Mouse (Mus musculus) frontal cortex, postnatal 25 days (tissue): ENCODE measurements at regions not wholly inside any gene's neighbourhood (a gene's known extent, or its start where the extent isn't known, plus 50 kb on each side); places are given as distances from the start of the nearest gene placed in this dataset.

ENCODE experiments used
- DNase-seq, 2 experiments: peaks; one replicate each; pipeline ENCODE4 v3.0.0; 2022; ENCODE audit warnings: low spot score in 2 of 2

- DNase-seq, result no peak
Measured at GRCm38 (mm10) chr14:76868831-76869230, 167.7 kb upstream of the Ccdc122 start.

- DNase-seq, result no peak
Measured at GRCm38 (mm10) chr14:76868131-76868530, 168.4 kb upstream of the Ccdc122 start.

- DNase-seq, result no peak
Measured at GRCm38 (mm10) chr14:76864664-76865063, 171.9 kb upstream of the Ccdc122 start.

GRCm38 (mm10) chr14:76863035-76863706, 173.4 kb upstream of the Ccdc122 start:
- DNase-seq, result no peak

- no peak for DNase-seq
Measured at GRCm38 (mm10) chr14:76858396-76858795, 178.2 kb upstream of the Ccdc122 start.

GRCm38 (mm10) chr14:76857196-76857773, 179.3 kb upstream of the Ccdc122 start:
- no peak for DNase-seq

GRCm38 (mm10) chr14:76856591-76856990, 180.0 kb upstream of the Ccdc122 start:
- DNase-seq, result no peak

GRCm38 (mm10) chr14:76854965-76855364, 181.6 kb upstream of the Ccdc122 start:
- DNase-seq, result no peak

- no peak for DNase-seq
Measured at GRCm38 (mm10) chr14:76851473-76852214, 184.9 kb upstream of the Ccdc122 start.

GRCm38 (mm10) chr14:76850641-76851040, 185.9 kb upstream of the Ccdc122 start:
- no peak for DNase-seq

GRCm38 (mm10) chr14:76850051-76850450, 186.5 kb upstream of the Ccdc122 start:
- DNase-seq, result no peak

- no peak for DNase-seq
Measured at GRCm38 (mm10) chr14:76849636-76850035, 186.9 kb upstream of the Ccdc122 start.

- no peak for DNase-seq
Measured at GRCm38 (mm10) chr14:76849071-76849470, 187.5 kb upstream of the Ccdc122 start.

GRCm38 (mm10) chr14:76845706-76846105, 190.9 kb upstream of the Ccdc122 start:
- DNase-seq, result no peak

- no peak for DNase-seq
Measured at GRCm38 (mm10) chr14:76844717-76845116, 191.9 kb upstream of the Ccdc122 start.

- no peak for DNase-seq
Measured at GRCm38 (mm10) chr14:76837583-76838220, 198.9 kb upstream of the Ccdc122 start.

- DNase-seq, result no peak
Measured at GRCm38 (mm10) chr14:76836926-76837516, 199.6 kb upstream of the Ccdc122 start.

- no peak for DNase-seq
Measured at GRCm38 (mm10) chr14:76836271-76836670, 200.3 kb upstream of the Ccdc122 start.

- DNase-seq, result no peak
Measured at GRCm38 (mm10) chr14:76834084-76834483, 202.5 kb upstream of the Ccdc122 start.

GRCm38 (mm10) chr14:76829161-76829510, 207.4 kb upstream of the Ccdc122 start:
- no peak for DNase-seq

GRCm38 (mm10) chr14:76828453-76829160, 208.0 kb upstream of the Ccdc122 start:
- DNase-seq, result no peak

- DNase-seq, result no peak
Measured at GRCm38 (mm10) chr14:76824066-76824465, 212.5 kb upstream of the Ccdc122 start.
